Mouse (Mus musculus): ENCODE results near the gene Tshz2. TPM values are rescaled to one million over a fixed set of nuclear protein-coding genes. Genes with fewer than 3 reads are reported as not detected.
A peak's percentile ranks its signal among the peaks of the same experiment; 100 is the strongest.

The Tshz2 gene
- polyA plus RNA-seq, 1 experiment from 2014 or later, result 8.4 TPM

DNA sequence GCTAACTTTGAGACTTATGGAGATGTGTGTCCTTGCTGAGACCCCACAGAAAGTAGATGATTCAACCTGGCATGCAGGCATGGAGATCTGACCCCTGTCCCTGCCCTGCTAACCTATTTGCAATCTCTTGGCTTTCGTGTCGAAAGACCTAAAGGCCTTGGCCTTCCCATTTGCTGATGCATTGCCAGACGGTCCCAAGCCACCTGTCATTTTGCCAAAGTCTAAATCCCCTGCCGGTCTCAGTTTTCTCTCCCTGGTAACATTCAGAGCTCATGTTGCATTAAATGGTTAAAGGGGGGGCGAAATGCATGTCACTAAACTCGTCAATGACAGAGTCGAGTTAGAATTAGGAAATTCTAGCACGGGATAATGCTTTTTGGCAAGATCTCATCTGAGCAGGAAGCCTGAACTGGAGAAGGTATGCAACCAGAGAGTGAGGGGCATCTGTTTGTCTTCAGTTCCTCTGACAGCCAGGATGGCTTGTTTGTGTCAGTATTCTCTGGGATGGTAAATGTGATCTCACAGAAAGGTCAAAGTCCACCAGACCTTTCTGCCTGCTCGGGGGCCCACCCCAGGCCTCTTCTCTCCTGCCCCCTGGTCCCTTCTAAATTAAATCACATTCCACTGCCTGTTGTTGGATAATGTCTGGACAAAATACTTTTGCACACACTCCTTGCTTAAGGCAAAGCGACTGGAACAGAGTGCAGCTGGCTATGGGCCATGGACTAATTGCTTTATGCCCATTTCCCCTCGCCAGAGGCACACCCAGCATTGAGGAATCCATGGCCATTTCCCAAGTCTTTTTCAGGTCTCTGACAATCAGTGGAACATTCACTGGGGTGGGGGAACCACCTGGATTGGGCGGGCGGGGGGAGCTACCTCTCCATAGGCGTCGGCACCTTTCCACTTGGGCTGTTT, 118.0 kb downstream of the Tshz2 start:
- H3K27me3 ChIP-seq, result no peaks in the 10 kb centered on the region
- WGBS, result 64% methylated on average over 15 of the region's 15 CpGs

GRCm38 (mm10) chr2:169752126-169752525, 119.3 kb downstream of the Tshz2 start:
- no peak overlapping the region for H3K9ac ChIP-seq
- peaks cover 4% of the 10 kb centered on the region; the same call in 1 of the 2 replicates for H3K9me3 ChIP-seq
- no peak overlapping the region for H3K27ac ChIP-seq
- no peak for ATAC-seq (ENCODE audit: low FRiP score)
- no peak overlapping the region for H3K4me3 ChIP-seq (replicated peaks)
- no peaks in the 10 kb centered on the region for H3K36me3 ChIP-seq (replicated peaks)
- H3K27me3 ChIP-seq, result no peaks in the 10 kb centered on the region
- H3K4me1 ChIP-seq, result peaks cover 15% of the 10 kb centered on the region
- 91% methylated on average over 9 of the region's 9 CpGs for WGBS
- H3K4me2 ChIP-seq, result no peak overlapping the region

More for the DNA sequence above, 118.0 kb downstream of the Tshz2 start:
- ATAC-seq (ENCODE audit: low FRiP score), result no peak
- Histone ChIP-seq H3K9ac (no peak overlapping the region), H3K4me1 (peaks cover 14% of the 10 kb centered on the region), H3K9me3 (peaks cover 4% of the 10 kb centered on the region; the same call in 1 of the 2 replicates), H3K4me2 (no peak overlapping the region), H3K36me3 (replicated peaks) (no peaks in the 10 kb centered on the region), H3K4me3 (replicated peaks) (no peak overlapping the region), H3K27ac (0 out of 2 replicates have a peak overlapping the region, but pooled peaks have one; percentile 33)

DNA sequence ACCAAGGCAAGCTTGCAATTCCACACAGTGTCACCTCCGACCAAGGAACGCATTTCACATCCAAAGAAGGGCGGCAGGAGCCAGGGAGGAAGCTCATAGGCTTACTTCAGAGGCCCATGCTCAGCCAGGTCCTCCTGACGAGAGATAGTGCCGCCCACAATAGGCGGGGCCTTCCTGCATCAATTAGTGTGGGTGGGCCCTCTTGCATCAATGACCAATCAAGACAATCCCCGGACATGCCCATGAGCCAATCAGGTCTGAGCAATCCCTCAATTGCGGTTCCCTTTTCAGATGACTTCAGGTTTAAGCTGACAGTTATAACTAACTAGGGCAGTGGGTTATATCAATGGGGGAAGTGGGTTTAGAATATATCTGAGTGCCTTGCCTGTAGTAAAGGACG, 120.6 kb downstream of the Tshz2 start:
- H3K36me3 ChIP-seq (replicated peaks), result no peaks in the 10 kb centered on the region
- H3K4me3 ChIP-seq (replicated peaks), result no peak overlapping the region
- no peak overlapping the region for H3K27ac ChIP-seq
- H3K9me3 ChIP-seq, result no peaks in the 10 kb centered on the region
- 87% methylated on average over 9 of the region's 9 CpGs for WGBS
- no peak overlapping the region for H3K4me2 ChIP-seq
- no peak overlapping the region for H3K9ac ChIP-seq
- no peaks in the 10 kb centered on the region for H3K27me3 ChIP-seq
- no peak for ATAC-seq (ENCODE audit: low FRiP score)
- peaks cover 15% of the 10 kb centered on the region for H3K4me1 ChIP-seq

DNA sequence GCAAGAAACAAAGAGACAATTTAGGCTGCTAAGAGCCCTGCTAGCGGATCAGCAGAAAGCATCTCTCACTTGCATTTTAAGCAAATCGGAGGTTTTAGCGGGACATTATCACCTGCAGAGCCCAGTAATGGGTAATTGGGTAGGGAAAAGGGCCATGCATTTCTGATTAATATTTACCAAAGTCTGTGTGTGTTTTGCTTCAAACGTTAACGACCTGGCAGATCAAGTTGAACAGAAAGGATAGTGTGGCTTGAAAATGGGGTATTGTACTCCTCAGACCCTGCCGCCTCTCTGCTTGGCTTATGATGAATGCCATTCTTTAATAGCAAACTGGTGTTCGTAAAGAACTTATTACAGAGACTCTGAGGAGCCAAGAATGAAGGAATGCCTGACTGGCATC, 122.3 kb downstream of the Tshz2 start:
- Histone ChIP-seq H3K4me1 (peaks cover 15% of the 10 kb centered on the region), H3K4me3 (replicated peaks) (no peak overlapping the region), H3K9ac (no peak overlapping the region), H3K36me3 (replicated peaks) (no peaks in the 10 kb centered on the region), H3K9me3 (no peaks in the 10 kb centered on the region), H3K27me3 (no peaks in the 10 kb centered on the region), H3K4me2 (no peak overlapping the region), H3K27ac (no peak overlapping the region)
- ATAC-seq (ENCODE audit: low FRiP score), result no peak
- 42% methylated on average over 7 of the region's 7 CpGs for WGBS

- 81% methylated on average over 6 of the region's 6 CpGs for WGBS
- Histone ChIP-seq H3K9me3 (no peaks in the 10 kb centered on the region), H3K4me3 (replicated peaks) (no peak overlapping the region), H3K27me3 (no peaks in the 10 kb centered on the region), H3K9ac (no peak overlapping the region), H3K27ac (no peak overlapping the region), H3K4me1 (peaks cover 7% of the 10 kb centered on the region; the same call in 1 of the 2 replicates), H3K4me2 (no peak overlapping the region), H3K36me3 (replicated peaks) (no peaks in the 10 kb centered on the region)
- ATAC-seq (ENCODE audit: low FRiP score), result no peak
Measured at GRCm38 (mm10) chr2:169758120-169758519, 125.3 kb downstream of the Tshz2 start.

- no peaks in the 10 kb centered on the region for H3K9me3 ChIP-seq
- H3K4me3 ChIP-seq (replicated peaks), result no peak overlapping the region
- H3K36me3 ChIP-seq (replicated peaks), result no peaks in the 10 kb centered on the region
- H3K27me3 ChIP-seq, result no peaks in the 10 kb centered on the region
- no peak overlapping the region for H3K9ac ChIP-seq
- H3K4me1 ChIP-seq, result peaks cover 7% of the 10 kb centered on the region; the same call in 1 of the 2 replicates
- no peak overlapping the region for H3K4me2 ChIP-seq
- ATAC-seq (ENCODE audit: low FRiP score), result no peak
- 100% methylated on average over 1 of the region's 1 CpGs for WGBS
- H3K27ac ChIP-seq, result no peak overlapping the region
Measured at GRCm38 (mm10) chr2:169760117-169760516, 127.3 kb downstream of the Tshz2 start.

GRCm38 (mm10) chr2:169761726-169762125, 128.9 kb downstream of the Tshz2 start:
- H3K9ac ChIP-seq, result no peak overlapping the region
- no peaks in the 10 kb centered on the region for H3K4me1 ChIP-seq
- no peak for ATAC-seq (ENCODE audit: low FRiP score)
- no peak overlapping the region for H3K4me2 ChIP-seq
- H3K4me3 ChIP-seq (replicated peaks), result no peak overlapping the region
- H3K27ac ChIP-seq, result no peak overlapping the region
- H3K36me3 ChIP-seq (replicated peaks), result no peaks in the 10 kb centered on the region
- no peaks in the 10 kb centered on the region for H3K27me3 ChIP-seq
- H3K9me3 ChIP-seq, result no peaks in the 10 kb centered on the region
- WGBS, result 37% methylated on average over 3 of the region's 3 CpGs

- Histone ChIP-seq H3K9me3 (no peaks in the 10 kb centered on the region), H3K36me3 (replicated peaks) (no peaks in the 10 kb centered on the region), H3K27me3 (no peaks in the 10 kb centered on the region), H3K27ac (no peak overlapping the region), H3K4me1 (no peaks in the 10 kb centered on the region), H3K9ac (no peak overlapping the region), H3K4me3 (replicated peaks) (no peak overlapping the region), H3K4me2 (no peak overlapping the region)
- ATAC-seq (ENCODE audit: low FRiP score), result no peak
- WGBS, result 89% methylated on average over 8 of the region's 8 CpGs
Measured at GRCm38 (mm10) chr2:169762301-169762700, 129.5 kb downstream of the Tshz2 start.

- 88% methylated on average over 8 of the region's 8 CpGs for WGBS
- no peak for ATAC-seq (ENCODE audit: low FRiP score)
- H3K9ac ChIP-seq, result no peak overlapping the region
Measured at GRCm38 (mm10) chr2:169763716-169764115, 130.9 kb downstream of the Tshz2 start.

DNA sequence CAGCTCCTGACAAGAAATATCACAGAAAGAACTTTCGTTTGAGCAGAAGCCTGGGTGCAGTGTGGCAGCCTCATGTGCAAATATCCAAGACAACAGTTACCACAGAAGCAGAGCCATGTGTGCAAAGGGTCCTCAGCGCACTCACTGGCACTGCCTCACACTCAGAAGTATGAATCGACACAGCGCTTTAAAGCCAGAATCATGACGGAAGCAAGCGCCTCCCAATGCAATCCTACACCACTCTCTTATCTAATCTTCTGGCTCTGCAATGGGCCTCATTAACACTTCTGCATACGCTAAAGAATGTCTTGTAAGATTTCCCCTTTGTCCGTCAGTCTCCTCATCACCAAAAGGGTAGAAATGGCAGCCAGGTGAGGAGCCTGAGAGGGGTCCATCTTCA, 133.4 kb downstream of the Tshz2 start:
- no peaks in the 10 kb centered on the region for H3K4me1 ChIP-seq
- 83% methylated on average over 8 of the region's 8 CpGs for WGBS
- H3K36me3 ChIP-seq (replicated peaks), result no peaks in the 10 kb centered on the region
- H3K4me2 ChIP-seq, result no peak overlapping the region
- H3K9me3 ChIP-seq, result no peaks in the 10 kb centered on the region
- no peaks in the 10 kb centered on the region for H3K27me3 ChIP-seq
- no peak overlapping the region for H3K4me3 ChIP-seq (replicated peaks)
- no peak overlapping the region for H3K27ac ChIP-seq
- H3K9ac ChIP-seq, result no peak overlapping the region
- ATAC-seq (ENCODE audit: low FRiP score), result no peak

More at GRCm38 (mm10) chr2:169763716-169764115, 130.9 kb downstream of the Tshz2 start:
- no peaks in the 10 kb centered on the region for H3K36me3 ChIP-seq (replicated peaks)
- H3K9me3 ChIP-seq, result no peaks in the 10 kb centered on the region
- H3K4me2 ChIP-seq, result no peak overlapping the region
- H3K27ac ChIP-seq, result no peak overlapping the region
- no peaks in the 10 kb centered on the region for H3K27me3 ChIP-seq
- no peak overlapping the region for H3K4me3 ChIP-seq (replicated peaks)
- no peaks in the 10 kb centered on the region for H3K4me1 ChIP-seq

- Histone ChIP-seq H3K9me3 (no peaks in the 10 kb centered on the region), H3K27ac (no peak overlapping the region), H3K36me3 (replicated peaks) (no peaks in the 10 kb centered on the region), H3K4me1 (no peaks in the 10 kb centered on the region), H3K4me3 (replicated peaks) (no peak overlapping the region), H3K4me2 (no peak overlapping the region), H3K27me3 (no peaks in the 10 kb centered on the region), H3K9ac (no peak overlapping the region)
- no peak for ATAC-seq (ENCODE audit: low FRiP score)
- 81% methylated on average over 3 of the region's 3 CpGs for WGBS
Measured at GRCm38 (mm10) chr2:169767281-169767680, 134.5 kb downstream of the Tshz2 start.

- Histone ChIP-seq H3K27ac (no peak overlapping the region), H3K4me3 (replicated peaks) (no peak overlapping the region), H3K9me3 (no peaks in the 10 kb centered on the region), H3K4me1 (no peaks in the 10 kb centered on the region), H3K4me2 (no peak overlapping the region), H3K9ac (no peak overlapping the region), H3K27me3 (no peaks in the 10 kb centered on the region), H3K36me3 (replicated peaks) (no peaks in the 10 kb centered on the region)
- WGBS, result 62% methylated on average over 4 of the region's 4 CpGs
- ATAC-seq (ENCODE audit: low FRiP score), result no peak
Measured at GRCm38 (mm10) chr2:169775078-169775477, 142.3 kb downstream of the Tshz2 start.

DNA sequence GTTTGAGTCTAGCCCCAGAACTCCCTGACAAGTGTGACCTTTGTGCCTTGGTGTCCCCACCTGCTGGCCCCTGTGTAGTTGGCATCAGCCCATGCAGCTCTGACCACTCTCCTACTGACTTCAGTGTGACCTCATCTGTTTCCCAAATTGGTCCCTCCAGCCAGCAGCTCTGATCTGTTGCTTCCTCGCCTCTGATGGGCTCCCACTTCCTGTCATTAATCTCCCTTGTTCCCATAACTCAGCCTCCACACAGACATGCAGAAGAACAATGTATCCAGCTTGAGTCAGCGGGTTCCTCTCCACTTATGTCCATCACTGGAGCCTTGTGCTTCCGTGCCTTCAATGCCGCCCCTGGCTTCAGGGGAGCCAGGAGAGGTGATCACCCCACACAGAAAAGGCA, 144.4 kb downstream of the Tshz2 start:
- H3K4me1 ChIP-seq, result no peaks in the 10 kb centered on the region
- ATAC-seq (ENCODE audit: low FRiP score), result no peak
- WGBS, result 68% methylated on average over 4 of the region's 4 CpGs
- H3K4me2 ChIP-seq, result no peak overlapping the region
- H3K36me3 ChIP-seq (replicated peaks), result no peaks in the 10 kb centered on the region
- no peaks in the 10 kb centered on the region for H3K27me3 ChIP-seq
- H3K4me3 ChIP-seq (replicated peaks), result no peak overlapping the region
- H3K9ac ChIP-seq, result no peak overlapping the region
- H3K9me3 ChIP-seq, result no peaks in the 10 kb centered on the region
- no peak overlapping the region for H3K27ac ChIP-seq

Measured in forebrain, embryonic 12.5 days (tissue).